Mouse (Mus musculus): ENCODE measurements at regions not wholly inside any gene's neighbourhood (a gene's known extent, or its start where the extent isn't known, plus 50 kb on each side); places are given as distances from the start of the nearest gene placed in this dataset.
A peak's percentile ranks its signal among the peaks of the same experiment; 100 is the strongest.

DNA sequence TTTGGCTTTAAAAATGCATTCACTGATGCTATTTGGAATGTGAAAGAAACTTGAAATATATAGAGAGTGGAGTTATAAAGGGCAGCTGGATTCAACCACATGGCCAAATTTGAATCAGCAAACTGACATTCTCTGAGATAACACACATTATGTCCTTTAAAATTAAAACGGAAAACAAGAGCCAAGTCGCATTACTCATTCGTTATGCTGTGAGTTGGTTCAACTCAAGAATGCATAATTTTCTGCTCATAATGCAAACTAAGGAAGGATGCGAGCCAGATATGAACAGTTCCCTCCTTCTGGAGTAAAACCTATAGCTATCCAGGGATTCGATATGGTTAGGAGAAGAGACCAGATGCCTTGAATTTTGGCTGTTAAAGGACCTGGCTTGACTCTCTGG is 239.8 kb upstream of the G2e3 start:
- peaks cover 11% of the 10 kb centered on the region; the same call in 1 of the 2 replicates for H3K4me1 ChIP-seq (replicated peaks; ENCODE audit: control insufficient read depth, insufficient read depth, low read length)
- H3K9me3 ChIP-seq (ENCODE audit: control insufficient read depth, low read length): no peaks in the 10 kb centered on the region
- no peak overlapping the region for H3K9ac ChIP-seq (replicated peaks; ENCODE audit: low read depth, low read length)
- no peak overlapping the region for H3K4me2 ChIP-seq (ENCODE audit: low read length)
- no peaks in the 10 kb centered on the region for H3K36me3 ChIP-seq (ENCODE audit: control insufficient read depth, insufficient read depth)
- peak; percentile 85 for ATAC-seq
- no peak overlapping the region for H3K4me3 ChIP-seq (replicated peaks; ENCODE audit: low read length)
- 0 out of 2 replicates have a peak overlapping the region, but pooled peaks have one; percentile 6 for H3K27ac ChIP-seq (ENCODE audit: low read length)
- 64% methylated on average over 5 of the region's 5 CpGs for WGBS
- H3K27me3 ChIP-seq (replicated peaks; ENCODE audit: control insufficient read depth, insufficient read depth, low read length): no peaks in the 10 kb centered on the region

DNA sequence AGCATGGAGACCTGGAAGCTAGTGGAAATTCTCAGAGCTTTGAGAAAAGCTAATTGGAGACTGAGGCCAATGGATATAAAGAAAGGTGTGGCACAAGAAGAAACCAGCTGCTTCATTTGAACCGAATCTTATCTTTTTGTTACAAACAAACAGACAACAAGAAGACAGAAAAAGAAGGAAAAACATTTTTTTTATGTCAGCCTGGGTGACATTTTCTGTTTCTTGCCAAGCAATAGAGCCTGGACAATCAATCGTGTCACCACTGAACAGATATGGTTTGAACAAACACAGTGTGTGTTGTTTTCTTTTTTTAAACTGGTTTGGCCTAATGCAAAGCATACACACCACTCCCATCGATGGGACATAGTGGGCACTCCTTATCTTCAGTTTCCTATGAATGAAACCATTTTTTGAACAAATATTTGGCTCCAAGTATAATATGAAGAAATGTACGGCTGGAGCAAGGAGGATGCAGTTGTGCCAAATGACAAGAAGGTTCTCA is 244.3 kb upstream of the G2e3 start:
- Histone ChIP-seq H3K27me3 (replicated peaks; ENCODE audit: control insufficient read depth, insufficient read depth, low read length) (no peaks in the 10 kb centered on the region), H3K4me2 (ENCODE audit: low read length) (no peak overlapping the region), H3K4me3 (replicated peaks; ENCODE audit: low read length) (no peak overlapping the region), H3K36me3 (ENCODE audit: control insufficient read depth, insufficient read depth) (no peaks in the 10 kb centered on the region), H3K9ac (replicated peaks; ENCODE audit: low read depth, low read length) (no peak overlapping the region), H3K4me1 (replicated peaks; ENCODE audit: control insufficient read depth, insufficient read depth, low read length) (0 out of 2 replicates have a peak, but pooled peaks cover 3% of the 10 kb centered on the region), H3K9me3 (ENCODE audit: control insufficient read depth, low read length) (no peaks in the 10 kb centered on the region), H3K27ac (ENCODE audit: low read length) (no peak overlapping the region)
- 85% methylated on average over 4 of the region's 4 CpGs for WGBS
- ATAC-seq: no peak

DNA sequence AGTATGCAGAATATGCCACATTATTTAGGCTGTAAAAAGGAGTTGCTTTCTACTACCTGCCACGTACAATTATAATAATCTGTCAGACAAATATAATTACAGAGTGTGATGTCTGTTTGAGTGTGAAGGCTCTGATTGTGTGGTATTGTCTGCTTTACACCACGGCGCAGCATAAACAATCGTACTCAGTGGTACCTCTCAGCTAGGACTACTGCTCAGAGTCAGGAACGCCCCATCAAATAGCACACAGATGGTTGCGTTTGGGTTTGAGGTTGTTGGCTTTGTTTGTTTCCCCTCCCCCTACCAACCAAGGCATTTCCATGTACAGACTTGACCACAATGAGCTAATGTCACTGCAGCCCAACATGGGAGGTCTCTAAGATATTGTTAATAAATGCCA is 246.2 kb upstream of the G2e3 start:
- no peak overlapping the region for H3K4me2 ChIP-seq (ENCODE audit: low read length)
- 53% methylated on average over 6 of the region's 6 CpGs for WGBS
- H3K36me3 ChIP-seq (ENCODE audit: control insufficient read depth, insufficient read depth): no peaks in the 10 kb centered on the region
- ATAC-seq: peak; percentile 71
- H3K27me3 ChIP-seq (replicated peaks; ENCODE audit: control insufficient read depth, insufficient read depth, low read length): no peaks in the 10 kb centered on the region
- no peak overlapping the region for H3K9ac ChIP-seq (replicated peaks; ENCODE audit: low read depth, low read length)
- no peak overlapping the region for H3K4me3 ChIP-seq (replicated peaks; ENCODE audit: low read length)
- no peaks in the 10 kb centered on the region for H3K9me3 ChIP-seq (ENCODE audit: control insufficient read depth, low read length)
- no peak overlapping the region; the same call in 1 of the 2 replicates for H3K27ac ChIP-seq (ENCODE audit: low read length)
- H3K4me1 ChIP-seq (replicated peaks; ENCODE audit: control insufficient read depth, insufficient read depth, low read length): no peaks in the 10 kb centered on the region

DNA sequence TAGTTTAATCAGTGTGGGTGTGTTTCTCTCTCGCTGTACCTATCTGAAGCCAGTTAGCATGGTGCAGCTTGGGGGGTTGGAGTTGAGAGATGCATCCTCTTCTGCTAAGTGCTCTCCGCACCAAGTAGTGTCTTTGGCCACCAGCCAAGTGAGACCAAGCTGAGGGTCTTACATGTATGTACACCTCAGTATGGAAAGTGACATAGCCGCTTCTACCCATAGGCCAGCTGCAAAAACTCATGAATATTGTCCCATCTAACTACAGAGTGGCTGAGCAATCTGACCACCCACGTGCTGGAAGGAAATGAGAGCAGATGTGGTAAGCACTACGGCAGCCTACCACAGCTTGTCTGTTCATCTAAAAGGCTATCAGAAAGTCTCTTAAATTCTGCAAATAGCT is 247.0 kb upstream of the G2e3 start:
- H3K27me3 ChIP-seq (replicated peaks; ENCODE audit: control insufficient read depth, insufficient read depth, low read length): no peaks in the 10 kb centered on the region
- H3K27ac ChIP-seq (ENCODE audit: low read length): no peak overlapping the region; the same call in 1 of the 2 replicates
- H3K4me1 ChIP-seq (replicated peaks; ENCODE audit: control insufficient read depth, insufficient read depth, low read length): no peaks in the 10 kb centered on the region
- 82% methylated on average over 5 of the region's 5 CpGs for WGBS
- no peaks in the 10 kb centered on the region for H3K9me3 ChIP-seq (ENCODE audit: control insufficient read depth, low read length)
- no peak overlapping the region for H3K4me2 ChIP-seq (ENCODE audit: low read length)
- H3K36me3 ChIP-seq (ENCODE audit: control insufficient read depth, insufficient read depth): no peaks in the 10 kb centered on the region
- peak; percentile 47; the same call in 1 of the 2 replicates for ATAC-seq
- no peak overlapping the region for H3K9ac ChIP-seq (replicated peaks; ENCODE audit: low read depth, low read length)
- no peak overlapping the region for H3K4me3 ChIP-seq (replicated peaks; ENCODE audit: low read length)

DNA sequence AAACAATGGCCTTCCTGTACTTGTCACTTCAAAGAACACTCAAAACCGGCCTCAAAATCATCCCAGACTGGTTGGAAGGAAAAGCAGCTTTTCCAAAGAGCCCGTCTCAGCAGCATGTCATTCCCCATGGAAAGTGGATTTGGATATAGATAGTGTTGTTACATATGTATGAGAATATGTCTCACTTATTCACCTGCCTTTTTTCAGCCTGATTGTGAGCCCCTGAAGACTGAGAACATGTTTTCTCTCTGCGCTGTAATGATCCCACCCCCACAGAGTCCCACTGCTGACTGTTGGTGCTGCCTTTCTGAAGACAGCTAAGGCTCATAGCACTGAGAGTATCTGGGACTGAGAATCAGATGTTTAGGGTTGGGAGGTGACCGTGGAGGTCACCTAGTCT is 251.9 kb upstream of the G2e3 start:
- peak; percentile 74 for ATAC-seq
- 69% methylated on average over 4 of the region's 4 CpGs for WGBS

DNA sequence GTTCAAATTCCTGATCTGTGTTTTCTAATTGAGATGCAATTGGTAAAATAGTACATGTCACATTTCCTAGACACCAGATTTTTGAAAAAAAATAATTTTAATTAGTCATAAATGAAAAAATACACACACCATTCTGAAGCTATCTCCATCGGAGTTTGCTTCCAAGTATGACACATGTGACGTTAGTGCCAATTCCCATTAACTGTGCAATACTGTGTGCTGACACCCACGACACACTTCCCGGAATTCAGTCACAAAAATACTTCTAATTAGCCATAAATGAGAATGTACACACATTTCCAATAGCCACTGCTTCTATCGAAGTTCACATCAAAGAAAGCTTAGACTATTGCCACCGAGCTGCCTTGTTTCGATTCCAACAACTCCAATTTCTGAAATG is 258.5 kb upstream of the G2e3 start:
- 52% methylated on average over 7 of the region's 7 CpGs for WGBS
- Histone ChIP-seq H3K4me3 (replicated peaks; ENCODE audit: low read length) (no peak overlapping the region), H3K27ac (ENCODE audit: low read length) (no peak overlapping the region), H3K9ac (replicated peaks; ENCODE audit: low read depth, low read length) (no peak overlapping the region), H3K9me3 (ENCODE audit: control insufficient read depth, low read length) (no peaks in the 10 kb centered on the region), H3K27me3 (replicated peaks; ENCODE audit: control insufficient read depth, insufficient read depth, low read length) (no peaks in the 10 kb centered on the region), H3K36me3 (ENCODE audit: control insufficient read depth, insufficient read depth) (no peaks in the 10 kb centered on the region), H3K4me2 (ENCODE audit: low read length) (no peak overlapping the region), H3K4me1 (replicated peaks; ENCODE audit: control insufficient read depth, insufficient read depth, low read length) (peaks cover 7% of the 10 kb centered on the region)
- peak; percentile 57; the same call in 1 of the 2 replicates for ATAC-seq

More for the DNA sequence above, 251.9 kb upstream of the G2e3 start:
- Histone ChIP-seq H3K4me3 (replicated peaks; ENCODE audit: low read length) (no peak overlapping the region), H3K27me3 (replicated peaks; ENCODE audit: control insufficient read depth, insufficient read depth, low read length) (no peaks in the 10 kb centered on the region), H3K9me3 (ENCODE audit: control insufficient read depth, low read length) (no peaks in the 10 kb centered on the region), H3K27ac (ENCODE audit: low read length) (peak overlapping the region; percentile 22), H3K9ac (replicated peaks; ENCODE audit: low read depth, low read length) (no peak overlapping the region), H3K4me1 (replicated peaks; ENCODE audit: control insufficient read depth, insufficient read depth, low read length) (no peaks in the 10 kb centered on the region), H3K36me3 (ENCODE audit: control insufficient read depth, insufficient read depth) (no peaks in the 10 kb centered on the region), H3K4me2 (ENCODE audit: low read length) (no peak overlapping the region)

DNA sequence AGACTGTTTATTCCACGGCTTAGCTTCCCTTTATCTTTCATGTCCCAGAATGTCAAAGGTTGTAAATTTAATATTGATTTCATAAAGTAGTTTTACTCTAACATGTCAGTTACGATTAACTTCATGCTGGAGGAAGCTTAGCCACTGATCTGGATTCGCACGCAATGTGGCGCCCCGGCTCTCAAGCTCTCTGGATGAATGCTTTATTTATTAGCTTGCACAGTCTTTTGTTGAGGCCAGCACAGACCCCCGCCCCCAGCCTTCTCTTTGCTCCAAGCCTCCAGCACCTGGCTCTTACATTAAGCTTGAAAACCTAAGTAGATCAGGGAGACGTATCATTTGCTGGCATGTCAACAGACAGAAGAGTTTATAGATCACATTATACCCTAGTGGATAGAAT is 266.1 kb upstream of the G2e3 start:
- H3K4me1 ChIP-seq (replicated peaks; ENCODE audit: control insufficient read depth, insufficient read depth, low read length): peaks cover 5% of the 10 kb centered on the region
- no peak overlapping the region for H3K9ac ChIP-seq (replicated peaks; ENCODE audit: low read depth, low read length)
- ATAC-seq: peak; percentile 69
- no peak overlapping the region for H3K27ac ChIP-seq (ENCODE audit: low read length)
- H3K4me3 ChIP-seq (replicated peaks; ENCODE audit: low read length): no peak overlapping the region
- no peaks in the 10 kb centered on the region for H3K9me3 ChIP-seq (ENCODE audit: control insufficient read depth, low read length)
- H3K36me3 ChIP-seq (ENCODE audit: control insufficient read depth, insufficient read depth): no peaks in the 10 kb centered on the region
- no peak overlapping the region for H3K4me2 ChIP-seq (ENCODE audit: low read length)
- H3K27me3 ChIP-seq (replicated peaks; ENCODE audit: control insufficient read depth, insufficient read depth, low read length): no peaks in the 10 kb centered on the region
- 26% methylated on average over 8 of the region's 8 CpGs for WGBS

DNA sequence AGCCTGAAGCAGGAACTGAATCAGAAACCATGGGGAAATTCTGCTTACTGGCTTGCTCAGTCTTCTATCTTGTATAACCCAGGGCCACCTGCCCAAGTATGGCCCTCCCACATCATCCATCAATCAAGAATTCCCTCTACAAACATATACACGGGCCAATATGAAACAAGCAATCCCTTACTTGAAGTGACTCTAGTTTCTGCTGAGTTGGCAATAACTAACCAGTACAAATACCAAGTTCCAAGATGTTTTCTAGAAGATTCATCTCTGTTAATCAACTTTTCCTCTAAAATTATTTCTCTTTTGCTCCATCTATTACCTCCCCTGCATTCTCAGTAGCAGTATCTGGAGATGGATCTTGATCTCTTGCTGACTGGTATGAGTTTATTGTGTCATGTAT is 274.4 kb upstream of the G2e3 start:
- H3K4me3 ChIP-seq (replicated peaks; ENCODE audit: low read length): no peak overlapping the region
- no peak for ATAC-seq
- H3K27ac ChIP-seq (ENCODE audit: low read length): no peak overlapping the region
- H3K36me3 ChIP-seq (ENCODE audit: control insufficient read depth, insufficient read depth): no peaks in the 10 kb centered on the region
- H3K9ac ChIP-seq (replicated peaks; ENCODE audit: low read depth, low read length): no peak overlapping the region
- no peaks in the 10 kb centered on the region for H3K4me1 ChIP-seq (replicated peaks; ENCODE audit: control insufficient read depth, insufficient read depth, low read length)
- WGBS: 77% methylated on average over 1 of the region's 1 CpGs
- no peak overlapping the region for H3K4me2 ChIP-seq (ENCODE audit: low read length)
- no peaks in the 10 kb centered on the region for H3K27me3 ChIP-seq (replicated peaks; ENCODE audit: control insufficient read depth, insufficient read depth, low read length)
- no peaks in the 10 kb centered on the region for H3K9me3 ChIP-seq (ENCODE audit: control insufficient read depth, low read length)

DNA sequence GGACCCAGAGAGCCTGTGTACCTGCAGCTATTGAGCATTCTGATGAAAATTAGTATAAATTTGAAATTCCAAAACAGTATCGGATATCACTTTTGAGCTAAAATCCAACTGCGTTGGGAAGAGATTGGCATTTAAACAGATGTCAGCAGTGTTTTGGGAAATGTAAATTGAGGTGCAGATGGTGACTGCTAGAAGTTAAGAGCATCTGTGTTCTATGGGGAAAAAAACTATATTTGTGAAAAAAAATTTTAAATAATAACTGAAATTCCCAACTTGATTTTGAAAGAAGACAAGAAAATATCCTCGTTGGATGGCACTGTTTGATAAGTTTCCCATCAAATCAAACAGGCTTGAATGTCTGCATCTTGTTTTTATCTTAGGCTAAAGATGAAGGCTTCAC is 286.9 kb upstream of the G2e3 start:
- Histone ChIP-seq H3K27me3 (replicated peaks; ENCODE audit: control insufficient read depth, insufficient read depth, low read length) (no peaks in the 10 kb centered on the region), H3K9me3 (ENCODE audit: control insufficient read depth, low read length) (no peaks in the 10 kb centered on the region), H3K27ac (ENCODE audit: low read length) (no peak overlapping the region), H3K36me3 (ENCODE audit: control insufficient read depth, insufficient read depth) (no peaks in the 10 kb centered on the region), H3K9ac (replicated peaks; ENCODE audit: low read depth, low read length) (no peak overlapping the region), H3K4me2 (ENCODE audit: low read length) (no peak overlapping the region), H3K4me3 (replicated peaks; ENCODE audit: low read length) (no peak overlapping the region), H3K4me1 (replicated peaks; ENCODE audit: control insufficient read depth, insufficient read depth, low read length) (peaks cover 5% of the 10 kb centered on the region; the same call in 1 of the 2 replicates)
- ATAC-seq: no peak
- 69% methylated on average over 3 of the region's 3 CpGs for WGBS

DNA sequence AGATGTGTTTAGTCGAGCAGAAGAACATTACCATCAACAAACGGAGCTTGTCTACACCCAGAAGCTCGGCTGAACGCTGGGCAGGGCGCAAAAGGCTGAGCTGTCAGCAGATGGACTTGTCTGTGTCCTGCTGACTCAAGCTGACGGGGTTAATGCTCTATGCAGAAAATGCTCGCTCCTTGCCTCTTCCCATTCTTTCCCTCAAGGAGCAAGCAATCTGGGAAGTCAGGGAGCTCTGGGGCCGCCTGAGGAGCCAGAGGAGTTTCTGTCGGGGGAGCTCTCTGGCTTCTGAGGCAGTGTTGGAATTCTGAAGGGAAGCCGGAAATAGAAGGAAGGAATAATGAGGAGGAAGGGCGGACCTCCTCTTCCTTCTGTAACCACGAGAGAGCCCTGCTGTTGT is 289.3 kb upstream of the G2e3 start:
- H3K4me3 ChIP-seq (replicated peaks; ENCODE audit: low read length): no peak overlapping the region
- H3K4me2 ChIP-seq (ENCODE audit: low read length): no peak overlapping the region
- 0 out of 2 replicates have a peak, but pooled peaks have one; percentile 38 for ATAC-seq
- no peak overlapping the region for H3K9ac ChIP-seq (replicated peaks; ENCODE audit: low read depth, low read length)
- H3K27me3 ChIP-seq (replicated peaks; ENCODE audit: control insufficient read depth, insufficient read depth, low read length): no peaks in the 10 kb centered on the region
- H3K27ac ChIP-seq (ENCODE audit: low read length): no peak overlapping the region
- H3K9me3 ChIP-seq (ENCODE audit: control insufficient read depth, low read length): no peaks in the 10 kb centered on the region
- WGBS: 30% methylated on average over 12 of the region's 12 CpGs
- H3K36me3 ChIP-seq (ENCODE audit: control insufficient read depth, insufficient read depth): no peaks in the 10 kb centered on the region
- H3K4me1 ChIP-seq (replicated peaks; ENCODE audit: control insufficient read depth, insufficient read depth, low read length): peaks cover 5% of the 10 kb centered on the region; the same call in 1 of the 2 replicates
